Mouse (Mus musculus): ENCODE measurements around the gene Snx9.

The Snx9 gene

GRCm38 (mm10) chr17:5959802-5960201, 118.7 kb downstream of the Snx9 start:
- no peak for DNase-seq (ENCODE audit: extremely low spot score, low read depth, low spot score)

- DNase-seq (ENCODE audit: extremely low spot score, low read depth, low spot score), result no peak
Measured at GRCm38 (mm10) chr17:5963766-5964165, 122.6 kb downstream of the Snx9 start.

GRCm38 (mm10) chr17:5965084-5965781, 124.1 kb downstream of the Snx9 start:
- DNase-seq (ENCODE audit: extremely low spot score, low read depth, low spot score), result no peak

GRCm38 (mm10) chr17:5966706-5967105, 125.6 kb downstream of the Snx9 start:
- DNase-seq (ENCODE audit: extremely low spot score, low read depth, low spot score), result no peak

GRCm38 (mm10) chr17:5968562-5968961, 127.4 kb downstream of the Snx9 start:
- DNase-seq (ENCODE audit: extremely low spot score, low read depth, low spot score), result no peak

- DNase-seq (ENCODE audit: extremely low spot score, low read depth, low spot score), result no peak
Measured at GRCm38 (mm10) chr17:5969246-5969645, 128.1 kb downstream of the Snx9 start.

- no peak for DNase-seq (ENCODE audit: extremely low spot score, low read depth, low spot score)
Measured at GRCm38 (mm10) chr17:5970298-5970821, 129.2 kb downstream of the Snx9 start.

GRCm38 (mm10) chr17:5973536-5973935, 132.4 kb downstream of the Snx9 start:
- no peak for DNase-seq (ENCODE audit: extremely low spot score, low read depth, low spot score)

- DNase-seq (ENCODE audit: extremely low spot score, low read depth, low spot score), result no peak
Measured at GRCm38 (mm10) chr17:5975099-5975977, 134.2 kb downstream of the Snx9 start.

- no peak for DNase-seq (ENCODE audit: extremely low spot score, low read depth, low spot score)
Measured at GRCm38 (mm10) chr17:5976221-5977055, 135.3 kb downstream of the Snx9 start.

GRCm38 (mm10) chr17:5977056-5977920, 136.2 kb downstream of the Snx9 start:
- no peak for DNase-seq (ENCODE audit: extremely low spot score, low read depth, low spot score)

- DNase-seq (ENCODE audit: extremely low spot score, low read depth, low spot score), result no peak
Measured at GRCm38 (mm10) chr17:5977921-5978504, 136.9 kb downstream of the Snx9 start.

GRCm38 (mm10) chr17:5978505-5979077, 137.5 kb downstream of the Snx9 start:
- DNase-seq (ENCODE audit: extremely low spot score, low read depth, low spot score), result no peak

GRCm38 (mm10) chr17:5980860-5981259, 139.7 kb downstream of the Snx9 start:
- no peak for DNase-seq (ENCODE audit: extremely low spot score, low read depth, low spot score)

Measured in hindlimb bud, embryonic 11.5 days (tissue).